Mouse (Mus musculus) testis, postnatal 14 days (tissue): ENCODE measurements at regions not wholly inside any gene's neighbourhood (a gene's known extent, or its start where the extent isn't known, plus 50 kb on each side); places are given as distances from the start of the nearest gene placed in this dataset.

Experiments
- DNase-seq: peaks from one replicate; pipeline ENCODE4 v3.0.0; 2021; ENCODE audit warnings: low spot score

DNA sequence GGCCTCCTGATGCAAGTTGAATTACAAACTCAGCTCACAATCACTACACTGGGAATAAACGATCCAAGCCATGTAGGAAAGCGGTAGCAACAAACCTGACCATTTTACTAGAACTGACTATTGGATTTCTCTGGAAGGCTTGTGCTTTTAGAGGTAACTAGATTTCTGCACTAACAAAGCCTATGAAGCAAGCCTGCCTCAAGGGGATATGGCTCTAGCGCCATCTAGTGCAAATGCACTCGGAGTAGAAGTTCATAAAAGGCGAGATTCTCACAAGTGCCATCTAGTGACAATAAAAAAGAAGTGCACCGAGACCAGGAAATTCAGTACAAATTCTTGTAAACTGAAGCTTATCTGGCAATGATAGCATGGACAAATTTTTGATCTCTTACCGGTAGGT is 364.9 kb upstream of the Fmr1 start:
- DNase-seq: peak; percentile 54
